Mouse (Mus musculus): ENCODE data around the gene Qpctl.
"Not testable (repeated sequence)": the region's sequence is repeated elsewhere in the genome, so short reads cannot be mapped to it uniquely, and the experiment has no call there.

Qpctl gene

DNA sequence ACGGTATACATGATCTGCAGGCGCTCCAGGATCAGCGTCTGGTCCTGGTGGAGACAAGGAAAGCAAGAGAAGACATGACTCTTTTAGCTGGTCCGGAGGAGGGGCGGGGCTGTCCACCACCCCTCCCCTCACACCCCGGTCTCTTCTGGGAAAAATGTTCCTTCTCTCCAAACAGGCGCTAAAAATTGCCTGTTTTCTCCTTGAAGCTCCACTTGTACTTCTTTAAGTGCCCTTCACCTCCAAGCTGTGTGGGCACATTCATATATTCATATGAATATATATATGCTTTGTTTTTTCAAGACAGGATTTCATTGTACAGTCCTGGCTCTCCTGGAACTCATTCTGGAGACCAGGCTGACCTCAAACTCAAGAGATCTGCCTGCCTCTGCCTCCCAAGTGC lies 13.8 kb upstream of the Qpctl start:
- DNase-seq = no peak

DNA sequence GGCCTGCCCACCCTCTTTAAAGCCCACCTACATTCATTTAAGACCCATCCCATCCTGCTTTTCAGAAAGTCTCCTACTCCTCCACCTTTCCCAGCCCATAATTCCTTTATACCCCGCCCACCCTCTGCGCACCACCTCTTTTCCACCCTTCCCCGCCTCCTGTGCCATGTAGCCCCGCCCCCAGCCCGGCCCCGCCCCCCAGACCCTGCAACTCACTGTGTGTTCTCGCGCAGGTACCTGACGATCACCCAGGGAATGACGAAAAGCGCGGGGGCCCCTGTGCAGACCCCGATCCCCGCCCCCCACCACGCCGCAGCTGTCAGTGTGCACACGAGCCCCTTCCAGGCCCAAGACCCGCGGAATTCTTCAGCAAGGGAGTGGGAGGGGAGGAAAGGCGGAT lies 11.0 kb upstream of the Qpctl start:
- DNase-seq = peak; percentile 43

DNA sequence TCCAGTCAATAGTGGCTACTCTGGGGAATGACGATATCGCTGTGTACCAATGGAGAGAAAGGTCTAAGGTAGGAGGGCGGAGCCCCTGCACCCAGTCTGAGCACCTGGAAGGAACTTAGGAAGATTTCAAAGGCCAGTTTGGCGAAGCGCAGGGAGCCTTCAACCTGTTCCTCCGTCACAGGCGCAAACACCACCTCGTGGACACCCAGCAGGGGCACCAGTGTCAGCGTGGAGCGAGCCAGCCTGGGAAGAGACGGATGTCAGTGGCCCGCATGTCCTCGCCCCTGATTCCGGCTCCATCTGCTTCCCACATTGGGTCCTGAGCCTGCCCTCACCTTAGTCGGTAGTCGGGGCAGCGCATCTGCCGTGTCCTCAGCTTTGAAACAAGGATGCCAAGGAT lies 10.3 kb upstream of the Qpctl start:
- DNase-seq = no peak

DNA sequence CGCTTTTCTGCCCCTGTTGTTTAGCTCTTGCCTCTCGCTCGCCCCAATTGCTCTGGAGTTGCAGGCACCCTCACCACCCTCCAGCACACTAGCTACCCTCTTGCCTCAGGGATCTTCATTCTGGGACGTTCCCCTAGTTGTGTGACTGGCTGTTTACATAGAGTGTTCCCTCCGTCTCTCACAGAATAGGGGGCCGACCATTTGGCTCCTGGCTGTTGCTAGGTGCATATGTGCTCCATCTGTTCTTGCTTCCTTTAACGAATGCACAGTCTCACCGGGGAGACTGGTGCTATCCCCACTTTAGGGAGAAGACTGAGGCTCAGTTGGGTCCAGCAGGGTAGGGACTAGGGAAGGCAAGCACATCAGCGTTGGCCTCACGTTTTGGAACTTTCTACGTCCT lies 9.5 kb upstream of the Qpctl start:
- DNase-seq = no peak

DNA sequence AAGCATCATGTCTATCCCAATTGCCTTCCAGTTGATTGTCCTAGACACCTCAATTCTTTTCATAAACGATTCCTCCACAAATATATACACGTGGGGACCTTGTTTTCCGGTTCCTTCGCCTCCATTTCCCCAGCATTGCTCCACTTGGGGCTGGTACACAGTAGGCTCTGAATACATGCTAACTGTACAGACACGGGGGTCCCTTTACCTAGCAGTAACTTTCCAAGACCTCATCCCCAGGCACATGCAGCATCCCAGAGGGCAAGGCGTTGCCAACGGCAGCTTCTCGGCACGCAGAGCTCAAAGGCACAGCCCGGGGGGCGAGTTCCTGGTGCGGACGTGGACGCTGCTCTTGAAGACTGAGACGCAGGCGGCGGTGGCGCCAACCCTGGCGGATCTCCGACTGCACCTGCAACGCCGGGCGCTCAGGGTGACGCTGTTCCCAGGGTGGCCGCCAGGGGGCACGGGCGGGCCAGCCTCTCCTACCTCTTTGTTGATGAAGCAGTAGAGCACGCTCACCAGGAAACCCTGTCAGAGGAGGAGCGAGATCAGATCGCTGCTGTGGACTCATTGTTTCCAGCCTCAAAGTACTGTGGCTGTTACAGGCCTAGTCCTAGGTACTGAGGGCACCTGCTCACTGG lies 8.2 kb upstream of the Qpctl start:
- DNase-seq = peak; percentile 92

DNA sequence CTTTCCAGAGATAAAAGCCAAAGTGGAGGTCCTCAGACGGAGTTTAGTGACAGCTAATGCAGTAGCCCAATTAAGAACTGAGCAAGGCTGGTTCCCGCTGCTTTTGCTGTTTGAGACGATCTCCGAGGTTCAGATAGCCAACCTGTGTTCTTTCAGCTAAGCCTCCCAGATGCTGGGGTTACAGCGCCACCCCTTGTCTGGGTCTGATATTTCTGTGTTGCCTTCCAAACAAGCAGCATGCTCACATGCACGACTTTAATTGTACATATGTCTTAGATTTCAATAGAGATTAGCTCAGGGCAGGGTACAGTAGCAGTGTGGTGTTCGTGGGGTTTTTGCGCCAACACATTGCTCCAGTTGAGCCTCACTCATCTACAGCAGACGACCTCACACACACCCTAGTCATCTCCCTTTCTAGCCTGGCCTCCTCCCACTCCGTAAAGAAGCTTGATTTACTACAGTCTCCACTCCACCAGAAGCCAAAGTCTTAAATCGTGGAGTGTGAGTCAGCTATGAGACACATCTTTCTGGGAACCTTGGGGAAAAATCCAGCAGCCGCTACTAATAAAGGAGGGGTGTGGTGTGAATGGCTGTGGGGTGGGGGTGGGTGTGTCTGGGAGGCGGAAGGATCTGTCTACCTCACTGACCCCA lies 6.9 kb upstream of the Qpctl start:
- no peak for DNase-seq

DNA sequence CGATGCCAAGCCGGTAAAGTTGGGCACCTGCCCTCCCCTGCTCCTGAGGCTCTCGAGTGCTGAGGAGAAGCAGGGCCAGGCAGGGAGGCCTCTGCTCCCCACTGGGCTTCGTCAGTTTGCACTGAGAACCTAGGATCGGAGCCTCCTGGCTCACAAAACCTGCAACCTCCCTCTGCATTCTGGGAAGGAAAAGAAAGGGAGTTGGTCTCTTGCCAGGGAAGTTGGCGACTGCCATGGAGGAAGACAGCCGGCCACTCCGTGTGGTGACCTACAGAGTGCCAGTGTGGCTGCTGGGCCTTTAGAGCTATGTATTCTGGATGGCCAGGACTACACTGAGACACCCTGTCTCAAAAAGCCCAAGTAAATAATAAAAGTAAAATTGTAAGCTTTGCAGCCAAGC lies 5.7 kb upstream of the Qpctl start:
- DNase-seq = no peak

DNA sequence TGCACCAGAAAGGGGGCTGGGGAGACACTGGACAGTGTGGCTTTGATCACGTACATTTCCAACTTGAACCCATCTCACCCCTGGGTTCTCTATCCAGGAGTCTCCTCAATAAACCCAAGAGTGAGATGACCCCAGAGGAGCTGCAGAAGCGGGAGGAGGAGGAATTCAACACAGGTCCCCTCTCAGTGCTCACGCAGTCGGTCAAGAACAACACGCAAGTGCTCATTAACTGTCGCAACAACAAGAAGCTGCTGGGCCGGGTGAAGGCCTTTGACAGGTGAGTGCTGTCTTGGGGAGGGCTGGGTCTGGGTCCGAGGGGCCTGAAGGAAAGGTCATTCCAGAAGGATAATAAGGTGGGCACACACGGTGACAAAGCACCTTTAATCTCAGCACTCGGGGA lies 2.0 kb upstream of the Qpctl start:
- DNase-seq = not testable (repeated sequence)

DNA sequence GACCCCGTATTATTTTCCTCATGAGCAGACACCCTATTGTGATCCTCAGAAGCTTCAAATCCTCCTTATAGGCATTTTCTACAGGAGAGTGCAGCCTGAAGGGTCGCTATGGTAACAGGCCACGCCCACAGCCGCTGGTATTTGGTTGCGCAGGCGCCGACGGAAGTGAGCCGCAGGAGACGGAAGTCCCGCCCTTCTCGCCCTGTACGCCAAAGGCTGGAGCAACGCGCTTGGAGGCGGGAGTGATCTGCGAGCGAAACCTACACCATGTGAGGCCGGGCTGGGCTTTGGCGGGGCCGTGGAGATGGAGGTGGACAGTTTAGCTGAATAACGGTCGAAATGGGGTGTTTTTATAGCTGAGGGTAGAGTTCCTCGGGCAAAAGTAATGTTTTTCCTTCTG lies 535 bp upstream of the Qpctl start, which contains the start of gene Snrpd2:
Gene Snrpd2, plus strand, starts transcription at position 97 of the 400 bp plus-strand sequence.
- peak; percentile 98 for DNase-seq

DNA sequence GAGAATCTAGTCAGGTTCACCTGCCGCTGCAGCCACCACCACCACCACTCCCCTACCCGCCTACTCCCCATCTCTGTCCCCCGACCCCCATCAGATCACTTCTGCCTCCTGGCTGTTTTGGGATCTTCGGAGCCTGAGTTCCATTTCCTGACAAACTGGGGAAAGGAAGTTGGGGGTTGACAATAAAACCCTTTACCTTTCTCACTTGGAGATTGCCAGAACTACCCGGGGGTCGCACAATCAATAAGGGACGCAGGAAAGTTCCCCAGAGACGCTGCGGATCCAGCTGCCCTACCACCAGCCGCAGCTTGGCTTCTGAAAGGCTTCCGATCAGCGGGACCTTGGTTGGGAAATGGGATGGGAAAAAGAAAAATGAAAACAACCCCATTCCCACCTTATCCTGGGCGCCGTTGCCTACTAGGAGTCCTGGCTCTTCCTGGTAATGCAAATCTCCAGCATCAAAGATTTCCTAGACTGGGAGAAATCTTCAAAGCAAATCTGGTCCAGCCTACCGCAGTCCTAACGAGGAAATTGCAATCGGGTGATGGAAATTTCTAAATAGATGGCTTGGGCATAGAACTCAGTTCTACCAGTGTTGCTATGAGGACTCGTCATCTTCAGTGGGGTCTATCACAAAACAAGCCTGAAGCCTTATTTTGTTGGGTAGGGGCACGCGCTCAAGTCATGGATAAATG lies 764 bp downstream of the Qpctl start:
- no peak for DNase-seq

DNA sequence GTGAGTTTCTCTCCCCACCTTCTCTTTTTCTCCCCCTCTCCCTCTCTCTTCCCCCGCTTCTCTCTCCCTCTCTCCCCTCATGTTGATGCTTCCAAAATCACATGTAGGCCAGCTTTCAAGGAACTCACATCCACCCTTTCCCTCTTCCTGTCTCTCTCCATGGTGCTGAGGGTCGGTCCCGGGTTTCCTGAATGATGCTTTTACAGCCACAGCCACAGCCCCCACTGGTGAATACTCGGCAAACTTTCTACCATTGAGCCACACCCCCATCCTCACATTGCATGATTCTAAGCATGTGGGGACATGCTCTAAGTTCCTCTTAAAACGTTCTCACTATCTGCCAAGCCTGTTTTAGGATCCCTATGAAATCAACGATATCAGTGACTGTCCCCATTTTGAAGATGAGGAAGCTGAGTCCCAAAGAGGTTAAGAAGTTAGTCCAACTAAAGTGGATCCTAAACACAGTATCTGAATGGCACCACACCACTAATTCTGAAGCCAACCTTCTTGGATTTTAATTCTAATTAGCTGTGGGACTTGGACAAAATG lies 1.5 kb downstream of the Qpctl start:
- no peak for DNase-seq

DNA sequence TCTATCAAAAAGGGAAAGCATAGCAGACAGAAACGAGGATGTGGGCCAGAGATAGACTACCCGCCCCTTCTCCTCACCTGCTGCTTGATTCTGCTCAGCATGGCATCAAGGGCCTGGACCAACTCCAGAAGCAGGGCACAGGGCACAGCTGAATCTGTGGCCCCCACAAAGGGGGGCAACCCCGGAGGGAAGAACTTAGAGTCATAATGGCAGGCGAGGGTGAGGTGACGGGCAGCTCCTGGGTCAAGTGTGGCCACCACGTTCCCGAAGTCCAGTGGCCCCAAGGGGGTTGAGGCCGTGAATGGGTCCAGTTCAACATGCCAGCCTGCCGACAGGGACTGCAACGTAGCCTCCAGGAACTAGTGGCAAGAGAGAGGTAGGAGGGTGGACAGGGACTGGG lies 2.3 kb downstream of the Qpctl start:
- no peak for DNase-seq

DNA sequence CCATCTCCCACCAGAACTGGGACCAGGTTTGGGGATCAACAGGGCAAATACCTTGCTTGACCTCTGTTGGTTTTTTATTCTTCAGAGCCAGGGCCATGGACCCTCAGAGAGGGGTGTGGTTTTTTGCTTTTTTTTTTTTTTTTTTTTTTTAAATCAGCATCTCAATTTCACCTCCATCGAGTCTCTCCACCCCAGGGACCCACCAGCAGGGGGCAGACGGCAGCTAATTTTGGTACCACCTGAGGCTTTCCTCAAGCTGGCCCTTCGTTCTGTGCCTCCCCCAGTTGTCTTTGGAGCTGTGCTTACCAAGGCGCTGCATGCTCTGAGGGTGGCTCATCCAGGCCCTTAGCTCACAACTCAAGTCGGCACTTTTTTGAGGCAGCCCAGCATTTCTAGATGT lies 11.7 kb downstream of the Qpctl start:
- peak; percentile 60 for DNase-seq

DNA sequence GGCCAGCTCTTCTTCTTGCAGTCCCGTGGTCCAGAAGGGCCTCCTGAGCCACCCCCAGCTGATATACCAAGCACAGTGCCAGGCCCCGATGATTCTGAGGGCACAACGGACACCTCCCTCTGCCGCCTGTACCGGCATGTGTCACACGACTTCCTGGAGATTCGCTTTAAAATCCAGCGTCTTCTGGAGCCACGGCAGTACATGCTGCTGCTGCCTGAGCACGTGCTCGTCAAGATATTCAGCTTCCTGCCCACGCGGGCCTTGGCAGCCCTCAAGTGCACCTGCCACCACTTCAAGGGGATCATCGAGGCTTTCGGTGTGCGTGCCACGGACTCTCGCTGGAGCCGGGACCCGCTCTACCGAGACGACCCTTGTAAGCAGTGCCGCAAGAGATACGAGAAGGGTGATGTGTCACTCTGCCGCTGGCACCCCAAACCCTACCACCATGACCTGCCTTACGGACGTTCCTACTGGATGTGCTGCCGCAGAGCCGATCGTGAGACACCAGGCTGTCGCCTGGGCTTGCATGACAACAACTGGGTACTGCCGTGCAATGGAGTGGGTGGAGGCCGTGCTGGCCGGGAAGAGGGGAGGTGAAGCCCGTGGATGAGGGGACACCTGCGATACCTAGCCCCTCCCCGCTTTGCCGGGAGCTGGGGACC lies 12.3 kb downstream of the Qpctl start:
- no peak for DNase-seq

DNA sequence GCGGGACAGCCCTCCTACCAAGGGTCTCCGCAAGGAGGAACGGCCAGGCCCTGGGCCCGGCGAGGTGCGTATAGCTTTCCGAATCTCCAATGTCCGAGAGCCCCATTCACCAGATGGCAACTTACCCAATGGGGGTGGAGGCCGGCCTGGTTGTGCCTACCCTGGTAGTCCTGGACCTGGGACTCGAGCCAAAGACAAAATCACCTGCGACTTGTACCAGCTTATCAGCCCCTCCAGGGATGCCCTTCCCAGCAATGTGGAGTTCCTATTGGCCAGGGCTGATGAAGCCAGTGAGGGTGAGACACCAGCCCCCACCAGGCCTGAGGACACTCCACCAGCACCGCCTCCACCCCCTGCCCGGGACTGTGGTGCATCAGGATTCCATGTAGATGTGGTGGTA lies 12.9 kb downstream of the Qpctl start:
- DNase-seq = no peak

DNA sequence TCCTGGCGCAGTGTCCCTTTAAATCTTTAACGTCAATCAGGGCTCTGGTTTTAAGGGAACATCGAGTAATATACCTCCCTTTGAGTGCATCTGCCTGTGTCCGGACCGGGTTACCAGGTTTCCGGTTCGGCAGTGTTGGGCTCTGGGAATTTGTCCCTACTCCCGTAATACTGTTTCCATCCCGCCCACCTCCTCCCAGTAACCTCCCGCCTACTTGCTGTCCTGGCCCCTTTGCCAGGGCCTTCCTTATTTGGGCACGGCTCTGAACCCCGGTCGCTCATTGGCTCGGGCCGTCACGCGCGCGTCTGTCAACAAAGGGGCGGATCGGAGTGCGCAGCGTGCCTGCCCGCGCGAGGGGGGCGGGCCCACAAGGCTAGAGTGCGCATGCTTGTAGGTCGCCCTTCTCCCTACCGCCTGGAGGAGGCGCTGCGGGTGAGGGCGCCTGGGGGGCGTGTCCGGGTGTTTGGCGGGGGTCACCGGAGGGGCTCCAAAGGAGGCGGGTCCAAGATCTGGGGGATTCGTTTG lies 17.7 kb downstream of the Qpctl start:
- peak; percentile 99 for DNase-seq

DNA sequence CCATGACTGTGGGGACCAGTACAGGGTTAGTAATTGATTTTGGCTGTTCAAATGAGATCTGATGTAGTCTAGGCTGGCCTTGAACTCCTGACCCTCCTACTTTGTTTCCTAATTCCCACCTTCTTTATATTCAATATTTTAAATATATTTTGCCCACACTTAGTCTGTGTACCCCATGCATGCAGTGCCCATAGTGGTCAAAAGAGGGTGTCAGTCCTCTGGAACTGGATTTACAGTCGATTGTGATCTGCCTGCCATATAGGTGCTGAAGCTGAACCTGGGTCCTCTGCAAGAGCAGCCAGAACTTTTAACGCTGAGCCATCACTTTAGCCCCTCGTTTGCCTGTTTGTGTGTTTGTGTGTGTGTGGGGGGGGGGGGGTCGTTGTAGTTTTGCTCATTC lies 18.4 kb downstream of the Qpctl start:
- no peak for DNase-seq

DNA sequence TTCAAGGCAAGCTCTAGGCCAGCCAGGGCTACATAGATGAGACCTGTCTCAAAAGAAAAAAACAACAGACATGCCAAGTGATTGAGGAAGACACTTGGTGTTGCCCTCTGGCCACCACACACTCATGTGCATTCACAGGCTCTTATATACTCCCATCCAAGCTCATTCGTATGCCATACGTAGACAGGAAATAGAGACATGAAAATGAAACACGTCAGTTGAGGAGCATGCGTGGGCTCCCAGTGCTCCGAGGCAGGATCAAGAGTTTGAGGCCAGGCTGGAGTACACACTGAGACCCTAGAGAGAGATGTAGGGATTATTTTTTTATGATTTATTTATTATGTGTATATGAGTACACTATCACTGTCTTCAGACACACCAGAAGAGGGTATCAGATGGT lies 19.7 kb downstream of the Qpctl start:
- no peak for DNase-seq

DNA sequence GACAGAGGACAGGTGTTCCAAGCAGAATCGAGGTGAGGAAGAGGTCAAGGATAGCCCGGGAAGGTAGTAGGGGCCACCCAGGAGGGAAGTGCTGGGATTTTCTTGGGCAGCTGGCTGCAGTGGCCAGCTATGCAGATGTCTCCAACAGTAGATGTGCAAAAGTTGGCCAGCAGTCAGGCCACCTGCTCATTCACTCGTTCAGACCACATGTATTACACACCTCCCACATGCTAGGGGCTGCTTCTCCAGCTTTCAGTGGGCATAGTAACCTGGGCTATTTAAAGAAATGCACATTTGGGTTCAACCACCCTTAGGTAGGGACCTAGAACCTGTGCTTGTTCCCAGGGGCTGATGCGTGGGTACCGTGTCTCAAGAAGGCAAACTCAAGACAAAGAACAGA lies 21.3 kb downstream of the Qpctl start:
- no peak for DNase-seq

DNA sequence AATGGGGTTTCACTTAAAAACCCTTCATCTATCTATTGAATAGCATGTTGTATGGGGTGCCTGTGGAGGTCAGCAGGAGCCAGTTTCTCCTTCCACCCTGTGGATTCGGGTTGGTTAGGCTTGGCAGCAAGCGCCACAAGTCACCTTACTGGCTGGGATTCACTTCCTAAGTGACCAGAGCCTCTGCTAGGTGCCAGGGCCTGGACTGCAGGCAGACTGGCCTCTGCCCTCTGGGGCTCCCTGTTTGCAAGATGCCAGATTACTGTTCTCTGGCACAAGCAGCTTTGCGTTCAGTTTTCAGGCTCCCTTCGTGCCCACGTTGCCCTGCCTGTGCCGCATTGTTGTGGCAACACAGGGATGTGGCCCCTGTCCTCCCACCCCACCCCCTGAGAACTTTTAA lies 24.4 kb downstream of the Qpctl start:
- no peak for DNase-seq

DNA sequence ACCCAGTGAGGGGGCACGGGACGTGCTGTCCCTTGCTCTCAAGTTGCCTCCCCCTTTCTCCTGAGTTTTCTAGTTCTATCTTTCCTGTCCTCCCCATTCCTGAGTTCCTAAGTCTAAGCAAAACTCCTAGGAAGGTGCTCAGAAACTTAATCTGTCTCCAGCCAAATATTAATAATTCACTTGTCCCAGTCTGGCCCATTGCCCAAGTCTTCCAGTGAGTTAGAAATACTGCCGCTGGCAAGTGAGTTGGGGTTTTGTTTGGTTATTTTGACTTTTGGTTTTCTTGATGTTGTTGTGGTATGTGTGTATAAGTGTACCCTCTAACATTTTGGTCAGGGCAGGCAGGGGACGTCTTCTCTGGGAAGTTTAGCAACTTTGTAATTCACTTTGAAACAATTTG lies 27.4 kb downstream of the Qpctl start:
- DNase-seq = peak; percentile 65

DNA sequence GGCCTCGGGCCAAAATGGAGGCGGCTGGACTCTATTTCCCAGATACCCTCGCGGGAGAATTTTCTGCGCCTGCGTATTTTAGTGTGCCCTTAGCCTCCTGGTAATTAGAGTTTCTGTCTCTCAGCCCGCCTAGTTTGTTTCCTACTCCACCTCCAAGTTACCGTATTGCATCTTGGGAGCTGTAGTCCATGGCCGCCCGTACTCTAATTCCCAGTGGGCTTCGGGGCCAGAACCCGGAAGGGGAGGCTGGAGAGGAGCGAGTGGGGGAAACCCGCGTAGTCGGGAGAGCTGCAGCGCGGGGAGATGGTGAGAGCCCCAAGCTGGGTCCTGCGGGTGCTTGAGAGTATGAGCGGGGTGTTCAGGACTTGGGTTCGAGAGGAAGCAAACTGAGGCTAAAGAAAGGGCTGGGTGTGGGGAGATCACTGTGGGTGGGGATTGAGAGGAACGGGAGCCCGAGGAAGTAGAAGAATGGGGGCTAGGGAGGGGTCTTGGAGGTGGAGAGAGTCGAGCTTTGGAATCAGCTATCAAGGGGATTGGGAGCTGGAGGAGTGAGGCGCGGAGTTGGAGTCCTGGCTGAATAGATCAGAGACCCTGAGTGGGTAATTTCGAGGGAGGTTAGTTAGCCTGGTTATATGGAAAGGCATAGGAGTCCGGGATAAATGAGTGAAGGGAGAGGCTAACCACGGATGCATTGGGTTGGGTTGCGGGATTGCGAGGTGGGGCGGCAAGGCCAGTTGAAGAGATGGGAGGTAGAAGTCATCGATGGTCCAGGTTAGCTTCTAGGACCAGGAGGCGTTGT lies 29.3 kb downstream of the Qpctl start, which contains the start of gene Fbxo46:
Gene Fbxo46, plus strand, starts transcription at position 229 of the 799 bp plus-strand sequence.
- peak; percentile 96 for DNase-seq
